Mouse (Mus musculus) liver, adult 2 months (tissue): Measurements from ENCODE around the gene Ptpn11.

ENCODE experiments used
- CTCF ChIP-seq: fragments of 200-500 bp; IDR thresholded peaks from 2 replicates; pipeline ENCODE4 v1.5.1; 2011; ENCODE audit warnings: low read depth, low read length, control low read depth
- POLR2A ChIP-seq: fragments of 200-500 bp; IDR thresholded peaks from 2 replicates; pipeline ENCODE4 v1.6.1; 2011; ENCODE audit warnings: low read length, control low read depth; ENCODE audit not compliant: insufficient read depth; ENCODE audit errors: extremely low read depth

DNA sequence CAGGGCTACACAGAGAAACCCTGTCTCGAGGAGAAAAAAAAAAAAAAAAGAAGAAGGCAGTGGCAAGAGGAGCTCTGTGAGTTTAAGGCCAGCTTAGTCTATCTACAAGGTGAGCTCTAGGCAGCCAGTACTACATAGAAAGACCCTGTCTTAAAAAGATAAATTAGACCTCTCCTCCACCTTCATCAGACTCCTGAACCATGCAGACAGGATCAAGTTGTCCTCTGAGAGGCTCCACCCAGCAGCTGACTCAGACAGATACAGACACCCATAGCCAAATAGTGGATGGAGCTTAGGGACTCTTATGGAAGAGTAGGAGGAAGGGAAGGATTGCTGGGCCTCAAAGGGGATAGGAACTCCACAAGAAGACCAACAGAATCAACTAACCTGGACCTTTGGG is 3.0 kb upstream of the Ptpn11 start:
- TF ChIP-seq POLR2A: no peak
- TF ChIP-seq CTCF: no peak
